8 mouse cellular contexts compared by ENCODE assay signal in genomic region chr9:48618111-48618510, GRCm38 (mm10). TPM values are rescaled to one million over a fixed set of nuclear protein-coding genes. Genes with fewer than 3 reads are reported as not detected.
DNase-seq lines count a peak whose midpoint lies in the region; ATAC-seq lines count a peak whose summit lies in the region.

No protein-coding gene starts in this region.

- 0 out of 2 replicates have a peak, but pooled peaks cover 3% of the 10 kb centered on the region for H3K4me1 ChIP-seq in limb, embryonic 12.5 days (replicated peaks)
- peaks cover 10% of the 10 kb centered on the region for H3K4me1 ChIP-seq in limb, embryonic 10.5 days
- peaks cover 7% of the 10 kb centered on the region for H3K4me1 ChIP-seq in heart, embryonic 12.5 days (replicated peaks)
- no peaks in the 10 kb centered on the region for H3K4me1 ChIP-seq in forebrain, embryonic 15.5 days

- H3K27ac ChIP-seq in limb, embryonic 12.5 days = no peak overlapping the region
- H3K27ac ChIP-seq in limb, embryonic 10.5 days = no peak overlapping the region
- H3K27ac ChIP-seq in heart, embryonic 12.5 days (ENCODE audit: poor library complexity, severe bottlenecking) = no peak overlapping the region
- no peak overlapping the region for H3K27ac ChIP-seq in forebrain, embryonic 15.5 days (replicated peaks)

- DNase-seq in limb, embryonic 10.5 days (ENCODE audit: low spot score) = no peak
- peak; percentile 67 to 77 for DNase-seq in cerebellum, postnatal 10 days
- peak; percentile 75 for DNase-seq in lung, postnatal 25 days (ENCODE audit: low spot score)
- DNase-seq in spleen, adult 18-20 months = no peak

- peak overlapping the region; percentile 39 for H3K4me2 ChIP-seq in limb, embryonic 12.5 days
- H3K4me2 ChIP-seq in heart, embryonic 12.5 days = peak overlapping the region; percentile 67
- H3K4me2 ChIP-seq in forebrain, embryonic 15.5 days (replicated peaks) = no peak overlapping the region

- no peaks in the 10 kb centered on the region for H3K9me3 ChIP-seq in limb, embryonic 12.5 days
- no peaks in the 10 kb centered on the region for H3K9me3 ChIP-seq in limb, embryonic 10.5 days (replicated peaks)
- H3K9me3 ChIP-seq in heart, embryonic 12.5 days (replicated peaks) = peaks cover 5% of the 10 kb centered on the region; the same call in 1 of the 2 replicates
- H3K9me3 ChIP-seq in forebrain, embryonic 15.5 days = no peaks in the 10 kb centered on the region

- H3K9ac ChIP-seq in limb, embryonic 12.5 days (replicated peaks) = no peak overlapping the region
- no peak overlapping the region for H3K9ac ChIP-seq in heart, embryonic 12.5 days
- H3K9ac ChIP-seq in forebrain, embryonic 15.5 days (replicated peaks) = no peak overlapping the region

- no peak overlapping the region for H3K4me3 ChIP-seq in limb, embryonic 12.5 days (replicated peaks)
- H3K4me3 ChIP-seq in limb, embryonic 10.5 days = no peak overlapping the region
- H3K4me3 ChIP-seq in heart, embryonic 12.5 days = no peak overlapping the region
- no peak overlapping the region for H3K4me3 ChIP-seq in forebrain, embryonic 15.5 days

- WGBS in limb, embryonic 12.5 days = 86% methylated on average over 8 of the region's 8 CpGs
- WGBS in limb, embryonic 10.5 days = 82% methylated on average over 8 of the region's 8 CpGs
- WGBS in heart, embryonic 12.5 days = 56% methylated on average over 8 of the region's 8 CpGs
- 82% methylated on average over 8 of the region's 8 CpGs for WGBS in forebrain, embryonic 15.5 days

- H3K36me3 ChIP-seq in limb, embryonic 12.5 days = no peaks in the 10 kb centered on the region
- H3K36me3 ChIP-seq in limb, embryonic 10.5 days = no peaks in the 10 kb centered on the region
- no peaks in the 10 kb centered on the region for H3K36me3 ChIP-seq in heart, embryonic 12.5 days
- no peaks in the 10 kb centered on the region for H3K36me3 ChIP-seq in forebrain, embryonic 15.5 days

- peaks cover 13% of the 10 kb centered on the region for H3K27me3 ChIP-seq in limb, embryonic 12.5 days
- 0 out of 2 replicates have a peak, but pooled peaks cover 6% of the 10 kb centered on the region for H3K27me3 ChIP-seq in limb, embryonic 10.5 days (ENCODE audit: low read depth, poor library complexity, severe bottlenecking)
- H3K27me3 ChIP-seq in heart, embryonic 12.5 days (replicated peaks) = peaks cover 20% of the 10 kb centered on the region
- H3K27me3 ChIP-seq in forebrain, embryonic 15.5 days = 0 out of 2 replicates have a peak, but pooled peaks cover 3% of the 10 kb centered on the region

- ATAC-seq in limb, embryonic 12.5 days (ENCODE audit: insufficient number of reproducible peaks, insufficient read depth, low FRiP score, low TSS enrichment, low read depth) = no peak
- no peak for ATAC-seq in heart, embryonic 12.5 days (ENCODE audit: insufficient number of reproducible peaks, low FRiP score)
- ATAC-seq in CD4-positive, CD25-positive, alpha-beta regulatory T cell, adult 4 months = no peak
- ATAC-seq in forebrain, embryonic 15.5 days (replicated peaks) = no peak

RNA-seq across cellular contexts. Expression of gene Nnmt, which starts 13.2 kb away (rescaled TPM):
- polyA plus RNA-seq in limb, embryonic 12.5 days (2016; fragmentation: Nextera tagmentation; extraction: Ambion mirVana) = 1.9 and 2.0 TPM in 2 replicates
- 0.19 TPM in 2 replicates for polyA plus RNA-seq in limb, embryonic 10.5 days (2016; fragmentation: Nextera tagmentation; extraction: Ambion mirVana)
- polyA plus RNA-seq in heart, embryonic 12.5 days (2016; fragmentation: Nextera tagmentation; extraction: Ambion mirVana) = 3.1 and 3.3 TPM in 2 replicates
- not detected for polyA plus RNA-seq in CD4-positive, CD25-positive, alpha-beta regulatory T cell, adult 4 months (2017; shearing (Covaris generic))
- 0.42 and 0.74 TPM in 2 replicates for polyA plus RNA-seq in forebrain, embryonic 15.5 days (2015; fragmentation: Nextera tagmentation; extraction: Ambion mirVana)

Comparison
In these comparisons a context has a peak if more than half of its experiments do, and no peak if none do; other contexts are left out.
1. DNase-seq: peak in cerebellum, postnatal 10 days (2 of 2) and lung, postnatal 25 days (single experiment); none in limb, embryonic 10.5 days (single experiment) and spleen, adult 18-20 months (0 of 2).